Mouse (Mus musculus): ENCODE measurements at regions not wholly inside any gene's neighbourhood (a gene's known extent, or its start where the extent isn't known, plus 50 kb on each side); places are given as distances from the start of the nearest gene placed in this dataset.

- no peak for DNase-seq (ENCODE audit: low spot score in 2 of 2)
Observed at GRCm38 (mm10) chr10:97054472-97054871, 424.9 kb upstream of the Dcn start.

GRCm38 (mm10) chr10:97061961-97062360 is 417.4 kb upstream of the Dcn start:
- no peak for DNase-seq (ENCODE audit: low spot score in 2 of 2)

GRCm38 (mm10) chr10:97064546-97064945 is 414.9 kb upstream of the Dcn start:
- DNase-seq (ENCODE audit: low spot score in 2 of 2) = no peak

DNA sequence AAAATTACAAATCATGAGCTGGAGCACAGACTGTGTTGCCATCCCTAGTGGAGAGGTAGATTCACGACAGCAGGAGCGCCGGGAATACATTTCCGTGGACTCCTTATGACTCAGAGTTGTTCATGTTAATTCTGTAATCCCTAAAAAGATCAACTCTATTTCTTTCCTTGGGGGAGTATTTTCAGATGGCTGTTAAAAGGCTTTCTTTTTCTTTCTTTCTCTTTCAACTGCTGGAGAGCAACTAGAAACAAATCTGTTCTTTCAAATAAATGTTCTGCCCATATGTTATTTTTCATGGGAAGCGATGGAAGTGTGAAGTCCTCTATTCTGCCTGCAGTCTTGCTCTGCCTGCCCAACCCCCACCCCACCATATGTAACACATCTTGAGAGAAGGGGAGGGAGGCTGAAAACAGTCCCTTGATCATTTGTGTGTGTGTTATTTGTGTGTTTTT is 401.4 kb upstream of the Dcn start:
- DNase-seq (ENCODE audit: low spot score in 2 of 2) = no peak

GRCm38 (mm10) chr10:97079575-97079974 is 399.8 kb upstream of the Dcn start:
- DNase-seq (ENCODE audit: low spot score in 2 of 2) = no peak

GRCm38 (mm10) chr10:97087286-97087685 is 392.1 kb upstream of the Dcn start:
- DNase-seq (ENCODE audit: low spot score in 2 of 2) = no peak

DNA sequence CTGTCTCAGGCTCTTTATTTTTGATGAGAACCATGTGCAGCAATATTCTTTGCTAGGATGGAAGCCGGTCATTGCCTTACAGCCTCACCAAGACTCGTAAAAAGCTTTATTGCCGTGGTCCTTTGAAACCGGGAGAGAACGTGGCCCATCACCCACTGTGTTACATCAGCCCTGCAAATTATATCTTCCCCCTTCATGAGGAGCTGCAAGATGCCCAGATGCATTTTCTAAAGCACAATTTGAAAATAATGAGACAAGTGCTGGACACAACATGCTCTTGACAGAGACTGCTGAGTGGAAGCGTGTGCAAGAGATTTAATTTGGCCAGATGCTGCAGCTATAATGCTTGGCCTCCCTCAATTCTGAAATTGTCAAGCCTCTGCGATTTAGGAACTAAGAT is 389.2 kb upstream of the Dcn start:
- DNase-seq (ENCODE audit: low spot score in 2 of 2) = no peak

DNA sequence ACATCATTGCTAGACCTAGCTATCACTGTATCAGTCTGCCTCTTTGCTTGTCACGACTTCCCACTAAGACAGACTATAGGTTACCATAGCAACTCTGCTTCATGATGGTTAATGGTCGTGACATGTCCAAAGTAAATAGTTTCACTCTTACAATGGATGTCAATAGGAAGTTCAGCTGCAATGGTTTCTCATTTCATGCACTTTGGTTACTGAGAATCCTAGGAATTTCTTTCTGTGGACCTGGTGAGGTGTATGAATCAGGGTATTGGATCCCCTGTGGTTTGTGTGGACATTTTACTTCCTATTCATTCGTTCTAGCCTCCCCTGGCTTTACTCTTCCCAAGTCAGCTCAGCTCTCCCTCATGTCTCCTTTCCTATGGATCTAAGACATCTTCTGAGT is 385.5 kb upstream of the Dcn start:
- no peak for DNase-seq (ENCODE audit: low spot score in 2 of 2)

DNA sequence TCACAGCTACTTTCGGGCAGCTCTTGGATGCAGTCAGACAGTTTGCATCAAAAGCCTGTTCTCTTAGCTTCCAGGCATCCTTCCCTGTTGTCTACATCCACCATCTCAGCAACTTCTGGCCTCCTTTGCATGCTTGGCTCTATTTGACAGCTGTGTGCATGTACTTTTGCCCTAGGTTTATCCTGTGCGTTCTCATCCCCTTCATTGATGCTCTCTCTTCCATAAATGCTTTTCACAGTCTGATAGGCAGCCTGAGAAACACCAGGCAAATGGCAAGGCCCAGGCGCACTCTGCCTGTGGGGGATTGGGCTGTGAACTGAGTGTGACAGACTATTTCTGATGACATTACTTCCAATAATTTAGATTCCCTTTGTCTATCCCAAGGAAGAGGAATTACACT is 364.9 kb upstream of the Dcn start:
- DNase-seq (ENCODE audit: low spot score in 2 of 2) = no peak

GRCm38 (mm10) chr10:97122693-97123092 is 356.7 kb upstream of the Dcn start:
- no peak for DNase-seq (ENCODE audit: low spot score in 2 of 2)

- no peak for DNase-seq (ENCODE audit: low spot score in 2 of 2)
Observed at GRCm38 (mm10) chr10:97141561-97141960, 337.8 kb upstream of the Dcn start.

DNA sequence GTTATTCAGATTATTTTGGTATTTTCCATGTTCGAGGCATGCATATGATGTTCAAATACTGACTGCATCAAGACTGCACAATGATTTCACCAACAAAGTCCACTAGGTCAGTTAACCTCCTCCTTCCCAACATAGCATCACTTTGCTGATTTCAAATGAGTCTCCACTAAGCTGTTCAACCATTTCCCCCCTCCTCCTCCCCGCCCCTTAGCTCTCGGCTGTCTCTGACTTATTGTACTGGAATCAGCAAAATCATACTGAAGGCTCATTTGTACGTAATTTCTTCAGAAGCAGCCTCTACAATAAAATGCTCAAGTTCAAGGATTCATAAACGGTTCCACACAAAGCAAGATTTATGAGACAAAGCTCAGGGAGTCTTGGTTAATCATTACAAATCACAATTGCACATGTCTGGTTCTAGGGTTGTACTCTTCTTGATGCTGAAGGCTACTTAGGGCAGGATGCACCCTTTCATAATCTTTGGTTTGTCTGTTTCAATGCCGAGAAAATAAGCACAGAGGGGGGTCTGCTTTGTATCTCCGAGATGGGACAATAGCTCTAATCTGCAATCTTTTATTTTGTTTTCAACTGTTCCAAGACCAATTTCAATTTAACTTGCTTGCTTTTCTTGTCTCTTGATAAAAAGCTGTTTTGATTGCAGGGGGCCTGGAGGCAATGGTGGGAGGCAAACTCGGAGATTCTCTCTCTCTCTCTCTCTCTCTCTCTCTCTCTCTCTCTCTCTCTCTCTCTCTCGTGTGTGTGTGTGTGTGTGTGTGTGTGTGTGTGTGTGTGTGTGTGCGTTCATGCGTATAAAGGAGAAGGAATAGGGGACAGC is 320.6 kb upstream of the Dcn start:
- DNase-seq (ENCODE audit: low spot score in 2 of 2) = no peak

DNA sequence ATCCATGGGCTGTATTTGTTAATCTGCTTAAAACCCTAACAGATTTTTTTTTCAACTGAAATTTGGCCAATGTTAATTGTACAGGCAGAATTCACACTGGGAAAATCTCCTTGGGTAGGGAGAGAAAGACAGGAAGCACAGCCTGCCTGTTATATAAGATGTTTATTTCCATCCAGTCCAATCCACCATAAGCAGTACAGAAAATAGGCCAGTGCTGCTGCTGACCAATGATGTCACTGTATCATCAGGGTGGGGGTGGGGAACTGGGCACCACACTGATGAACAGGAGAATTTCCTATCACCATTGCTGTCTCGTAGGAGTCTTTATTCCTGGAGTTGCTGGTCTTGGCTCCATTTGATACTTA is 320.0 kb upstream of the Dcn start:
- no peak for DNase-seq (ENCODE audit: low spot score in 2 of 2)

DNA sequence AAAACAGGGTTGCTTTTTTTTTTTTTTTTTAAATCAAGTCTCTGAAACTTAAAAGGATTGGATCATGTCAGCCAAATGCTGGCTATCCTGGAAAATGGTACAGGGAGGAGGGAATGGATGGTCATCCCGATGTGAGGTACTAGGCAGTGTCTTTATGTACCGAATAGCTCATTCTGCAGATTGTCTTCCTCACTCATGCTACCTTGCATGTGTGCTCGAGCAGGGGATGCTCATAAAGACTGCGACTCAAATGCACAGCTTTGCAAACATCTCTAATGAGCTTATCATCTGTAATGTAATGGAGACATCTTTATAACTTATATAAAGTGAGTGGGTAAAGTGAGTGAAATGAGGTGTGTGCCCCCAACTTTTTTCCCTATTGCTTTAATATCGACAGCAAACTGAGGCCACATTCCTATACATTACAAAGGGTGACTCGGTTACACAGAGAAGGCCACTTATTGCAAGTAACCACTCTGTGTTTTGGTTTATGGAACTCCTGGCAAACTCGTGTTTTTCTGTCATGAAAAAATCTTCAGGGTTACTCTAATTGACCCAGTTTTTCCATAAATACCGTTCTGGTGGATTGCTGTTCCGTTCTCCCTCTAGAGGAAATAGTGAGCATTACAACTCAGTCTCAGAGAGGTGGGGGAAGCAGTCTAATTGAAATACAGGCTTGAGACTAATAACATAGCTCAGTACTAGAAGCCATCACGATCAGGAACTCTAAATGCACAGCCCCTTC is 319.4 kb upstream of the Dcn start:
- DNase-seq (ENCODE audit: low spot score in 2 of 2) = no peak

DNA sequence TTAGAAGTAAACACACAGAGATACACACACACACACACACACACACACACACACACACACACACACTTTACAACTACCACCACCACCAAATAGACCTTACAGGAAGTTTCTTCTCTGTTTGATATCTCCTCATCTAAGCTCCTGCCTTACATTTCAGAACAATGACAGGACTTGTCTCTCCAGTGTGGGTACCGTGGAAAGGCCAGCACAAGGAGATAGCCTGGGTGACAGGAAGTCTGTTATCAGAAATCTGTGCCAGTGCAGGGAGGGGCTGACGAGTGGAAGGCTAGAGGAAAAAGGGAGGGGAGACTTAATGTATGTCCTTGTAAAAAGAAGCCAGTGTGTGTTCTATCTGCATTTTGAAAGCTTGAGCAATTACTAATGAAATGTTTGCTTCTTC is 318.5 kb upstream of the Dcn start:
- no peak for DNase-seq (ENCODE audit: low spot score in 2 of 2)

- DNase-seq (ENCODE audit: low spot score in 2 of 2) = no peak
Observed at GRCm38 (mm10) chr10:97178468-97178867, 300.9 kb upstream of the Dcn start.

DNA sequence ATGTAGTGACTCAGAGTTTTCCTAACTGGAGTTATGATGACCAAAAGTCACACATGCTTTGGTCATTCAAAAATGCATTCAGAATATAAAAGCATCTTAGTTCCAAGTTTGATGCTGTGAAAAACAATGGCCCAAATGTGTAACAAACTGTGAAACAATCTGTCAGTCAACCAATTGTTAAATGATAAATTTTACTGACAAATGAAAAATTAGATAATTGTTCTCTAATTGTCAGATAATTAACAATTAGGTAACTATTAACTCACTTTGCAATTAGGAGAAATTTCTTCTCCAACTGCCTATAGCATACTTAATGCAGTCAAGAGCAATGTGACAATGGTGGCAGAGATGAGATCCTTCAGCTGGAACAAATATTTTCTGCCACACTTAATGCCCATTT is 289.7 kb upstream of the Dcn start:
- no peak for DNase-seq (ENCODE audit: low spot score in 2 of 2)

- DNase-seq (ENCODE audit: low spot score in 2 of 2) = no peak
Observed at GRCm38 (mm10) chr10:97211238-97211695, 268.1 kb upstream of the Dcn start.

- DNase-seq (ENCODE audit: low spot score in 2 of 2) = no peak
Observed at GRCm38 (mm10) chr10:97211785-97212398, 267.5 kb upstream of the Dcn start.

DNA sequence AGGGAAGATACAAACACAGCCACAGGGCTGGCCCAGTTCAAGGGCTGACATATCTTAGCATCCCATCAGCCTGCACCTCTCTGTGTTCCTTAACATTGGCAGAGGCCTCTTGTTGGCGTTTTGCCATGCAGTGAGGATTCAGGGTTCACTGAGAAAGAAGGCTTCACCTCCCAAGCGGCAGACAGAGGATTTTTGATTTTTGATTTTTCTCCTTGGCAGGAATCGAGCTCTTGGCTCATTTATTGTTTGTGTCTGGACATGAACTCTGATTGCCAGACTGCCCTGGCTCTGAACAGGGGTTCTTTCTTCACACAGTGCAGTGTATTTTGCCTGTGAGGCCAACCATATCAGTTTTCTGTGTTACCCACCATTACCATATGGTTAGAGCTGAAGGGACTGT is 259.9 kb upstream of the Dcn start:
- peak; percentile 8 to 35 for DNase-seq (ENCODE audit: low spot score in 2 of 2)

DNA sequence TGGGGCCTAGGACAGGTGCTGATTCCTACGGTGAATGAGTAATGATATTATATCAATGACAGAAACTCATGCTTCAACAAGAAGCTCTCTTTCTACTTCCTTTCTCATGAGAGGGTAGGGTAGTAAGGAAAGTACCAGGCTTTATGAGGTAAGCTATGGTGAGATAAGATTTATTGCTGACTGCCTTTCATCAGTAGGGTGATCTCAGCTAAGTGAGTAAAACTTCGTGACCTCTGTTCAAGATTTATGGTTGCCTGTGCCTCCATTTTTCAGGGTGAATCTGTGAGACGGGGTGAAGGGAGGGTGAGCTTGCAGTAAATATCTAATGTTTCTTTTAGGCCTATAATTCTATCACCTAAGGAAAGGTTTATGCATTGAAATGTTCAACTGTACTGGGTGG is 259.0 kb upstream of the Dcn start:
- DNase-seq (ENCODE audit: low spot score in 2 of 2) = no peak

DNA sequence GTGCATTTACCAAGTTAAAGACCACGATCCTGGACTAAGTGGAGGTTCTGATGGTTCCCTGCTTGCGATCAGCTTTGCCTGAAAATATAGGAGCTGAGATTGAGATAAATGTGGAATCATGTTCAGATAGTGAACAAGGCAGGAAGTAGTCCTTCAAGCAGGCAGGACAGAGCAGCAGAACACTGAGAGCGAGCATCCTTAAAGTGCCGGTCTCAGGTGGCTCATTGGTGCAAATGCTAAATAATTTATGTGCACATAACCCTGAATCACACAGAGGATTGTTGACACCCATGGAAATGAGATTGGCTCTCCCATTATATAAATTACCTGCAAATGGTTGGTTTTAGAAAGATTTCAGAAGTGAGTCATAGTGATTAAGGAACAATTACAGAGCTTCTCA is 243.8 kb upstream of the Dcn start:
- no peak for DNase-seq (ENCODE audit: low spot score in 2 of 2)
